Mouse (Mus musculus) heart, adult 18-20 months (tissue): Measurements from ENCODE around the gene Fam205a1. TPM values are rescaled to one million over a fixed set of nuclear protein-coding genes. Genes with fewer than 3 reads are reported as not detected.

Source experiments
- total RNA-seq, 2 experiments: library from RNA; stranded (reverse); gene quantifications; 2 replicates each; pipeline ENCODE4 v1.2.3; 2021

Gene Fam205a1
- total RNA-seq, 2 experiments from 2014 or later, result not detected

Other genes with a start within 250 kb of the Fam205a1 start
- gene Gm10591, start 241.7 kb downstream of the Fam205a1 start, total RNA-seq, result not detected
- 1 to 10 TPM; 2.9 to 6.6 TPM for gene Gm2564, start 224.2 kb downstream of the Fam205a1 start, total RNA-seq
- not detected for gene Ccl27b, start 198.6 kb downstream of the Fam205a1 start, total RNA-seq
- gene Il11ra2, start 192.0 kb downstream of the Fam205a1 start, total RNA-seq, result under 1 TPM in 1 of 2 experiments, not detected in 1; 0.23 TPM
- gene 4930578G10Rik, start 118.3 kb downstream of the Fam205a1 start, total RNA-seq, result not detected
- 1 to 10 TPM; 1.2 to 4.2 TPM for gene Ccl19, start 97.3 kb downstream of the Fam205a1 start, total RNA-seq
- gene Ccl21a, start 79.9 kb downstream of the Fam205a1 start, total RNA-seq, result 10 to 100 TPM; 43.5 to 98.2 TPM
- gene Gm12394, start 2.9 kb upstream of the Fam205a1 start, total RNA-seq, result not detected
- 10 to 100 TPM; 12.2 to 12.9 TPM for gene Fam205c, start 20.3 kb upstream of the Fam205a1 start, total RNA-seq
- 1 to 10 TPM; 6.5 to 7.7 TPM for gene Phf24, start 62.8 kb upstream of the Fam205a1 start, total RNA-seq
- gene Dnajb5, start 95.9 kb upstream of the Fam205a1 start, total RNA-seq, result 100 to 1,000 TPM in 1 of 2 experiments, 10 to 100 TPM in 1; 95.5 to 101 TPM
- not detected for gene 1700022I11Rik, start 115.7 kb upstream of the Fam205a1 start, total RNA-seq
- 100 to 1,000 TPM; 272 to 273 TPM for gene Vcp, start 146.6 kb upstream of the Fam205a1 start, total RNA-seq
- 1 to 10 TPM; 1.6 to 2.9 TPM for gene Fancg, start 156.6 kb upstream of the Fam205a1 start, total RNA-seq
- 10 to 100 TPM; 20.5 to 24.4 TPM for gene Pigo, start 171.9 kb upstream of the Fam205a1 start, total RNA-seq
- gene Stoml2, start 177.8 kb upstream of the Fam205a1 start, total RNA-seq, result 100 to 1,000 TPM; 107 to 113 TPM
- gene Fam214b, start 192.3 kb upstream of the Fam205a1 start, total RNA-seq, result 10 to 100 TPM; 27.7 to 30.7 TPM
- 10 to 100 TPM in 1 of 2 experiments, 1 to 10 TPM in 1; 9.0 to 10.9 TPM for gene Unc13b, start 205.1 kb upstream of the Fam205a1 start, total RNA-seq